ENCODE assay signal across 12 mouse cellular contexts in the genomic region with DNA sequence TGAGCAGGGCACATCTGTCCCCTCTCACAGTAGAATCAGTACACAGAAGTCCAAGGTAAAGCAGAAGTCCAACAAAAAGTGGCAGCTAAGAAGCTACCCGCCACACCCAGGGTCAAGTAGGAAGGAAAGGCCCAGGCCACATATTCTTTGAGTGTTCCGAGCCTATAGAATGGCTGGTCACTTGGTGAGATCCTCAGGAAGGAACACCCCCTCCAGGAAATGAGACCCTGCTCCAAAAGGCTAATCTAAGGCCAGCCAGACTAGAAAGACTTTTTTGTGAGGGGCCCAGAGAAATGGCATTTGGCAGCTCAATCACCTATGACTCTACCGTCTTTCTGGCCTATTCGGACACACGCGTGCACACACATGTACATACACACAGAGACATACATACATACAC. TPM values are rescaled to one million over a fixed set of nuclear protein-coding genes. Genes with fewer than 3 reads are reported as not detected.
DNase-seq lines count a peak whose midpoint lies in the region; ATAC-seq and TF ChIP-seq lines count a peak whose summit lies in the region.
"Had no signal": no experiment of that assay in that cellular context is flagged by ENCODE, and none has a peak within 500 bp of the region (broad histone marks: within the 10 kb centered on the region; RNA-seq: fewer than 3 reads in every experiment).

No protein-coding gene starts in this region.

- H3K36me3 ChIP-seq in heart, embryonic 13.5 days = no peaks in the 10 kb centered on the region
- H3K36me3 ChIP-seq in lung, postnatal 0 days (ENCODE audit: insufficient read depth, low read length) = no peaks in the 10 kb centered on the region
- no peaks in the 10 kb centered on the region for H3K36me3 ChIP-seq in heart, postnatal 0 days (replicated peaks; ENCODE audit: control insufficient read depth, insufficient read depth, low read length)
- H3K36me3 ChIP-seq in stomach, embryonic 14.5 days (ENCODE audit: control insufficient read depth, insufficient read depth, low read length) = no peaks in the 10 kb centered on the region
- no peaks in the 10 kb centered on the region for H3K36me3 ChIP-seq in forebrain, embryonic 12.5 days (replicated peaks)

- no peak overlapping the region for H3K4me3 ChIP-seq in heart, embryonic 13.5 days
- no peak overlapping the region for H3K4me3 ChIP-seq in lung, postnatal 0 days (ENCODE audit: low read depth, low read length)
- no peak overlapping the region for H3K4me3 ChIP-seq in lung, adult 2 months (replicated peaks; ENCODE audit: extremely low read depth, low read depth, low read length)
- no peak overlapping the region for H3K4me3 ChIP-seq in heart, postnatal 0 days (ENCODE audit: low read depth, low read length)
- H3K4me3 ChIP-seq in stomach, embryonic 14.5 days (ENCODE audit: low read depth, low read length) = no peak overlapping the region
- H3K4me3 ChIP-seq in forebrain, embryonic 12.5 days (replicated peaks) = no peak overlapping the region

- no peak for TF ChIP-seq EP300 in lung, postnatal 0 days (IDR thresholded peaks at IDR 0.05)
- TF ChIP-seq EP300 in heart, postnatal 0 days (IDR thresholded peaks at IDR 0.05; ENCODE audit: low read depth) = no peak

- H3K27me3 ChIP-seq in heart, embryonic 13.5 days (replicated peaks) = no peaks in the 10 kb centered on the region
- H3K27me3 ChIP-seq in lung, postnatal 0 days (replicated peaks; ENCODE audit: insufficient read depth, low read length) = no peaks in the 10 kb centered on the region
- H3K27me3 ChIP-seq in heart, postnatal 0 days (ENCODE audit: control insufficient read depth, insufficient read depth, low read length) = no peaks in the 10 kb centered on the region
- no peaks in the 10 kb centered on the region for H3K27me3 ChIP-seq in stomach, embryonic 14.5 days (ENCODE audit: control insufficient read depth, insufficient read depth, low read length)
- no peaks in the 10 kb centered on the region; the same call in 1 of the 2 replicates for H3K27me3 ChIP-seq in forebrain, embryonic 12.5 days
- H3K27me3 ChIP-seq: CH12.LX had no signal

- no peak for TF ChIP-seq CTCF in lung, postnatal 0 days (IDR thresholded peaks at IDR 0.05)
- no peak for TF ChIP-seq CTCF in lung, adult 2 months (IDR thresholded peaks at IDR 0.05; ENCODE audit: insufficient read depth, low read length)
- TF ChIP-seq CTCF in heart, postnatal 0 days (IDR thresholded peaks at IDR 0.05; ENCODE audit: low read depth) = no peak

- intact Hi-C loops in heart, postnatal 36 days (cut with DNase I) = loop anchor here (10.0 kb wide), 1 partner anchor 948 kb away; the partner anchor contains the start of gene Mex3b

- H3K27ac ChIP-seq in heart, embryonic 13.5 days (replicated peaks) = peak overlapping the region; percentile 94
- peak overlapping the region; percentile 86 for H3K27ac ChIP-seq in lung, postnatal 0 days (ENCODE audit: low read length)
- H3K27ac ChIP-seq in heart, postnatal 0 days (ENCODE audit: low read depth) = peak overlapping the region; percentile 80; the same call in 1 of the 2 replicates
- H3K27ac ChIP-seq in stomach, embryonic 14.5 days (ENCODE audit: low read length) = peak overlapping the region; percentile 82
- no peak overlapping the region for H3K27ac ChIP-seq in forebrain, embryonic 12.5 days

- no peak for ATAC-seq in heart, embryonic 13.5 days (ENCODE audit: extremely low read depth, insufficient number of reproducible peaks, low FRiP score, low TSS enrichment)
- no peak for ATAC-seq in lung, postnatal 0 days
- no peak for ATAC-seq in heart, postnatal 0 days (ENCODE audit: insufficient read depth, low read depth)
- ATAC-seq in stomach, embryonic 14.5 days (ENCODE audit: insufficient number of reproducible peaks, insufficient read depth, low FRiP score, low read depth) = no peak
- ATAC-seq in forebrain, embryonic 12.5 days (ENCODE audit: low FRiP score) = no peak

- H3K9ac ChIP-seq in heart, embryonic 13.5 days = no peak overlapping the region
- no peak overlapping the region for H3K9ac ChIP-seq in lung, postnatal 0 days (replicated peaks; ENCODE audit: low read depth)
- H3K9ac ChIP-seq in heart, postnatal 0 days (replicated peaks; ENCODE audit: low read depth, low read length) = no peak overlapping the region
- no peak overlapping the region for H3K9ac ChIP-seq in stomach, embryonic 14.5 days (replicated peaks; ENCODE audit: low read depth, low read length)
- no peak overlapping the region for H3K9ac ChIP-seq in forebrain, embryonic 12.5 days

- 58% methylated on average over 6 of the region's 6 CpGs for WGBS in heart, embryonic 13.5 days
- WGBS in lung, postnatal 0 days = 48% methylated on average over 6 of the region's 6 CpGs
- WGBS in lung, adult 2 months = 61% methylated on average over 6 of the region's 6 CpGs
- 64% methylated on average over 6 of the region's 6 CpGs for WGBS in heart, postnatal 0 days
- WGBS in stomach, embryonic 14.5 days = 85% methylated on average over 6 of the region's 6 CpGs
- 85% methylated on average over 6 of the region's 6 CpGs for WGBS in forebrain, embryonic 12.5 days

- DNase-seq in heart, postnatal 36 days = no peak
- DNase-seq in lung, postnatal 0 days (ENCODE audit: low spot score) = peak; percentile 34
- DNase-seq in lung, adult 2 months = no peak
- no peak for DNase-seq in heart, postnatal 0 days (ENCODE audit: low spot score)
- no peak for DNase-seq in right cerebral cortex, adult 2 months (ENCODE audit: low spot score in 2 of 2)

- no peak overlapping the region for H3K4me2 ChIP-seq in heart, embryonic 13.5 days
- no peak overlapping the region for H3K4me2 ChIP-seq in lung, postnatal 0 days (replicated peaks; ENCODE audit: low read depth, low read length)
- H3K4me2 ChIP-seq in heart, postnatal 0 days (ENCODE audit: low read depth, low read length) = no peak overlapping the region
- H3K4me2 ChIP-seq in stomach, embryonic 14.5 days (replicated peaks; ENCODE audit: low read depth, low read length) = no peak overlapping the region
- no peak overlapping the region for H3K4me2 ChIP-seq in forebrain, embryonic 12.5 days

- H3K4me1 ChIP-seq in heart, embryonic 13.5 days = peaks cover 57% of the 10 kb centered on the region
- H3K4me1 ChIP-seq in lung, postnatal 0 days (ENCODE audit: insufficient read depth, low read depth, low read length) = peaks cover 13% of the 10 kb centered on the region
- H3K4me1 ChIP-seq in lung, adult 2 months (ENCODE audit: control insufficient read depth, insufficient read depth, low read length) = peaks cover 16% of the 10 kb centered on the region
- peaks cover 21% of the 10 kb centered on the region; the same call in 1 of the 2 replicates for H3K4me1 ChIP-seq in heart, postnatal 0 days (ENCODE audit: control insufficient read depth, insufficient read depth)
- H3K4me1 ChIP-seq in stomach, embryonic 14.5 days (ENCODE audit: control insufficient read depth, insufficient read depth, low read length) = peaks cover 28% of the 10 kb centered on the region
- H3K4me1 ChIP-seq in forebrain, embryonic 12.5 days = peaks cover 34% of the 10 kb centered on the region

- H3K9me3 ChIP-seq in heart, embryonic 13.5 days = peaks cover 3% of the 10 kb centered on the region; the same call in 1 of the 2 replicates
- H3K9me3 ChIP-seq in lung, postnatal 0 days (ENCODE audit: low read length) = no peaks in the 10 kb centered on the region
- no peaks in the 10 kb centered on the region for H3K9me3 ChIP-seq in heart, postnatal 0 days (replicated peaks; ENCODE audit: control insufficient read depth, low read length)
- no peaks in the 10 kb centered on the region for H3K9me3 ChIP-seq in stomach, embryonic 14.5 days (ENCODE audit: control insufficient read depth, low read depth, low read length)
- H3K9me3 ChIP-seq in forebrain, embryonic 12.5 days = no peaks in the 10 kb centered on the region

- TF ChIP-seq POLR2A in lung, adult 2 months (IDR thresholded peaks at IDR 0.05; ENCODE audit: borderline replicate concordance, extremely low read depth, low read depth, low read length) = no peak

RNA-seq across cellular contexts. Expression of gene Cfap161, which starts 18.3 kb away (rescaled TPM):
- 4.0 and 4.4 TPM in 2 replicates for polyA plus RNA-seq in heart, embryonic 13.5 days (2015; fragmentation: Nextera tagmentation; extraction: Ambion mirVana)
- total RNA-seq in heart, postnatal 36 days (2021) = not detected
- polyA plus RNA-seq in lung, postnatal 0 days (2015; fragmentation: Nextera tagmentation; extraction: Ambion mirVana) = 6.8 and 10.4 TPM in 2 replicates
- 2.3 and 3.3 TPM in 2 replicates for polyA plus RNA-seq in lung, adult 2 months (2012; rRNA removed)
- total RNA-seq in heart, postnatal 0 days (2014; rRNA removed; ENCODE audit: low replicate concordance) = 0.50 TPM in 1 of 2 replicates, not detected in the other
- 0.78 and 0.90 TPM in 2 replicates for polyA plus RNA-seq in heart, postnatal 0 days (2015; fragmentation: Nextera tagmentation; extraction: Ambion mirVana)
- polyA plus RNA-seq in stomach, embryonic 14.5 days (2014; fragmentation: Nextera tagmentation; extraction: Ambion mirVana) = 0.25 and 0.31 TPM in 2 replicates
- 0.28 and 0.49 TPM in 2 replicates for polyA plus RNA-seq in forebrain, embryonic 12.5 days (2016; fragmentation: Nextera tagmentation; extraction: Ambion mirVana)
- total RNA-seq: gastrocnemius, adult 8-10 months had no signal
- polyA plus RNA-seq: large intestine, adult 2 months; spleen, adult 2 months had no signal
